Mouse (Mus musculus): ENCODE results near the gene Xpot. TPM values are rescaled to one million over a fixed set of nuclear protein-coding genes. Genes with fewer than 3 reads are reported as not detected.

Gene Xpot
- total and polyA plus RNA-seq, 3 experiments, result 132 to 151 (median 140) TPM

DNA sequence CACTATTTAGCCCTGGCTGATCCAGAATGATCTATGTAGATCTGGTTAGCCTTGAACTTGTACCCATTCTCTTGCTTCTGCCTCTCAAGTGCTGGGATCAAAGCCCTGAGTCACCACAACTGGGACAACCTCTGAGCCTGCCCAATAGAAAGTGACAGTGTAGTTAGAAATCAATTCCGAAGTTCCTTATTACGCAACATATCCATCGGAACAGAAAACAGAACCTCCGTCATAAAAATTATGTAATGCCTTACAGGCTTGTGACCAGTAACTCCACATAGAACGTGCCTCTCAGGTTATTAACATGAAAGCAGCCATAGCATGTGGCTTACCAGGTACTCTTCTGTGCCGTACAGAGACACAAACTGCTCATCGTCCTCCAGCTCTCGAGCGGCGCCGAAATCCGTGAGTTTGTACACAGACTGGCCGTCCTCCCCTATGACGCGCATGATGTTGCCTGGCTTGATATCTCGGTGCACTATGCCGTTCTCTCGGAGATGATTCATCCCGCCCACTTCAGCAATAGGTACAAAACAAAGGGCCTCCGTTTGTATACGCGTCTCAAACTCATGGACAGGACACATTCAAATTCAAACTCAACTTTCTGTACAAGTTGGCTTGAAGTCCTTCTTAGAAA is 54.5 kb downstream of the Xpot start:
- no peaks in the 10 kb centered on the region for H3K4me1 ChIP-seq (ENCODE audit: control insufficient read depth in 1 of 2, insufficient read depth in 2 of 2)
- in situ Hi-C loops (cut with MboI; ENCODE audit: low pct_ligation_motif_present, low pct_unique_long_range_greater_than_20kb, low sequenced_read_pairs), result no loop called here
- no peak overlapping the region for H3K27ac ChIP-seq (ENCODE audit: insufficient read depth, low read depth)
- no peaks in the 10 kb centered on the region for H3K27me3 ChIP-seq (replicated peaks)
- H3K9ac ChIP-seq (ENCODE audit: insufficient read depth, low read depth), result no peak overlapping the region
- DNase-seq (ENCODE audit: extremely low read depth), result no peak
- no peak for TF ChIP-seq POLR2AphosphoS2 (IDR thresholded peaks at IDR 0.05; ENCODE audit: low read depth, low read length)
- H3K79me2 ChIP-seq (replicated peaks; ENCODE audit: control insufficient read depth, extremely low read depth, insufficient read depth, poor library complexity, severe bottlenecking), result peaks cover 2% of the 10 kb centered on the region; the same call in 1 of the 2 replicates
- no peaks in the 10 kb centered on the region for H3K9me3 ChIP-seq (replicated peaks; ENCODE audit: low read length)
- dilution Hi-C loops (cut with MboI; ENCODE audit: extremely low pct_ligation_motif_present, extremely low pct_unique_long_range_greater_than_20kb, low sequenced_read_pairs), result no loop called here
- no peak overlapping the region for H3K4me3 ChIP-seq (replicated peaks in 1 of 3; ENCODE audit: low read depth in 2 of 3, low read length in 2 of 3, poor library complexity in 1 of 3)
- H3K4me2 ChIP-seq (ENCODE audit: insufficient read depth, low read depth, poor library complexity, severe bottlenecking), result no peak overlapping the region
- peaks cover 62 to 71% of the 10 kb centered on the region in 2 experiments for H3K36me3 ChIP-seq (replicated peaks in 1 of 2; ENCODE audit: control insufficient read depth in 1 of 2, insufficient read depth in 1 of 2, low read length in 1 of 2)

DNA sequence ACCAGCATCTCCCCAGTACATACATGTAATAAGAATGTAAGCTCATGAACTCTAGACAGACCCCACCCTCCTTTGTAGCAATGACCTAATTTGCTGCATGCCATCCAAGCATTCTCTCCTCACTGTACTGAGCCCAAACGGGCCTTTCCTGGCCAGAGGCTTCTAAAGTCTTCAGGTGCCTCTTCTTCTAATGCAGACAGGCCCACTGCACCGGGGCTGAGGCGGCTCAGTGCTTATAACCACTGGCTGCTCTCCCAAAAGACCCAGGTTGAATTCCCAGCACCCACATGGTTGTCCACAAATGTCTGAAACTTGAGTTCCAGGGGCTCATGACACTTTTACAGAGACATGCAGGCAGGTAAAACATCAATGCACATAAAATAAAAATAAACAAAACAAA is 55.1 kb downstream of the Xpot start:
- Histone ChIP-seq H3K27me3 (replicated peaks) (no peaks in the 10 kb centered on the region), H3K36me3 (replicated peaks in 1 of 2; ENCODE audit: control insufficient read depth in 1 of 2, insufficient read depth in 1 of 2, low read length in 1 of 2) (peaks cover 57 to 65% of the 10 kb centered on the region in 2 experiments), H3K4me2 (ENCODE audit: insufficient read depth, low read depth, poor library complexity, severe bottlenecking) (no peak overlapping the region), H3K9me3 (replicated peaks; ENCODE audit: low read length) (no peaks in the 10 kb centered on the region), H3K4me1 (ENCODE audit: control insufficient read depth in 1 of 2, insufficient read depth in 2 of 2) (no peaks in the 10 kb centered on the region), H3K9ac (ENCODE audit: insufficient read depth, low read depth) (no peak overlapping the region), H3K27ac (ENCODE audit: insufficient read depth, low read depth) (no peak overlapping the region), H3K79me2 (replicated peaks; ENCODE audit: control insufficient read depth, extremely low read depth, insufficient read depth, poor library complexity, severe bottlenecking) (peaks cover 2% of the 10 kb centered on the region; the same call in 1 of the 2 replicates), H3K4me3 (replicated peaks in 1 of 3; ENCODE audit: low read depth in 2 of 3, low read length in 2 of 3, poor library complexity in 1 of 3) (no peak overlapping the region)
- in situ Hi-C loops (cut with MboI; ENCODE audit: low pct_ligation_motif_present, low pct_unique_long_range_greater_than_20kb, low sequenced_read_pairs), result no loop called here
- DNase-seq (ENCODE audit: extremely low read depth), result no peak
- dilution Hi-C loops (cut with MboI; ENCODE audit: extremely low pct_ligation_motif_present, extremely low pct_unique_long_range_greater_than_20kb, low sequenced_read_pairs), result no loop called here
- TF ChIP-seq USF2 (conservative IDR thresholded peaks at IDR 0.05; ENCODE audit: low read depth, low read length) (no peak), NRF1 (IDR thresholded peaks at IDR 0.05; ENCODE audit: low read depth, low read length) (no peak), CHD2 (IDR thresholded peaks at IDR 0.05; ENCODE audit: low read length) (no peak), E2F4 (IDR thresholded peaks at IDR 0.05; ENCODE audit: insufficient replicate concordance, low read depth, low read length) (no peak), ZNF384 (IDR thresholded peaks at IDR 0.05; ENCODE audit: low read depth, low read length) (no peak), MAX (IDR thresholded peaks at IDR 0.05; ENCODE audit: low read length) (no peak), MAFK (IDR thresholded peaks at IDR 0.05; ENCODE audit: insufficient replicate concordance, low read length) (no peak)

DNA sequence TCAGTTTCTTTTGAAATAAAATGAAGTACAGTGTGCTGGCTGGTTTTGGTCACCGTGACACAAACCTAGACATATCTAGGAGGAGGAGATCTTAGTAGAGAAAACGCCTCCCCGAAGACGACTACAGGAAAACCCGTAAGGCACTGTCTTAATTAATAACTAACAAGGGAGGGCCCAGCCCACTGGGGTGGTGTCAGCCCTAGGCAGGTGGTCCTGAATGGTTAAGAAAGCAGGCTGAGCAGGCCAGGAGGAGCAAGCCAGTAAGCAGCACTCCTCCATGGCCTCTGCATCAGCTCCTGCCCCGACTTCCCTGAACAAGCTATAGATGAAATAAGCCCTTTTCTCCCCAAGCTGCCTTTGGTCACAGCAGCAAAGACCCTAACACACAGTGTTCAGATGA is 56.3 kb downstream of the Xpot start:
- H3K36me3 ChIP-seq (replicated peaks in 1 of 2; ENCODE audit: control insufficient read depth in 1 of 2, insufficient read depth in 1 of 2, low read length in 1 of 2), result peaks cover 56 to 65% of the 10 kb centered on the region in 2 experiments
- TF ChIP-seq CHD2 (IDR thresholded peaks at IDR 0.05; ENCODE audit: low read length), result no peak
- TF ChIP-seq NRF1 (IDR thresholded peaks at IDR 0.05; ENCODE audit: low read depth, low read length), result no peak
- TF ChIP-seq ETS1 (conservative IDR thresholded peaks at IDR 0.05; ENCODE audit: low read depth, low read length), result no peak
- dilution Hi-C loops (cut with MboI; ENCODE audit: extremely low pct_ligation_motif_present, extremely low pct_unique_long_range_greater_than_20kb, low sequenced_read_pairs), result no loop called here
- DNase-seq (ENCODE audit: extremely low read depth), result no peak
- no peaks in the 10 kb centered on the region for H3K27me3 ChIP-seq (replicated peaks)
- no peak overlapping the region for H3K27ac ChIP-seq (ENCODE audit: insufficient read depth, low read depth)
- H3K9ac ChIP-seq (ENCODE audit: insufficient read depth, low read depth), result no peak overlapping the region
- H3K4me1 ChIP-seq (ENCODE audit: control insufficient read depth in 1 of 2, insufficient read depth in 2 of 2), result no peaks in the 10 kb centered on the region
- no peaks in the 10 kb centered on the region for H3K9me3 ChIP-seq (replicated peaks; ENCODE audit: low read length)
- H3K79me2 ChIP-seq (replicated peaks; ENCODE audit: control insufficient read depth, extremely low read depth, insufficient read depth, poor library complexity, severe bottlenecking), result peaks cover 2% of the 10 kb centered on the region; the same call in 1 of the 2 replicates
- H3K4me2 ChIP-seq (ENCODE audit: insufficient read depth, low read depth, poor library complexity, severe bottlenecking), result no peak overlapping the region
- in situ Hi-C loops (cut with MboI; ENCODE audit: low pct_ligation_motif_present, low pct_unique_long_range_greater_than_20kb, low sequenced_read_pairs), result no loop called here
- H3K4me3 ChIP-seq (replicated peaks in 1 of 3; ENCODE audit: low read depth in 2 of 3, low read length in 2 of 3, poor library complexity in 1 of 3), result no peak overlapping the region
